Mouse (Mus musculus) cortical plate, adult 2 months (tissue): ENCODE results near the gene Ube2u.

Source experiments
- CTCF ChIP-seq: fragments of 200-500 bp; IDR thresholded peaks from 2 replicates; pipeline ENCODE4 v1.5.1; 2011; ENCODE audit warnings: mild to moderate bottlenecking, control low read depth, low read length; ENCODE audit not compliant: insufficient read depth; ENCODE audit errors: extremely low read depth
- POLR2A ChIP-seq: fragments of 200-500 bp; IDR thresholded peaks from 2 replicates; pipeline ENCODE4 v1.6.1; 2011; ENCODE audit warnings: mild to moderate bottlenecking, low read length, control low read depth; ENCODE audit not compliant: insufficient read depth; ENCODE audit errors: extremely low read depth

GRCm38 (mm10) chr4:100553296-100553695, 74.6 kb downstream of the Ube2u start:
- TF ChIP-seq CTCF, result no peak
- no peak for TF ChIP-seq POLR2A
